Mouse (Mus musculus) midbrain, postnatal 0 days (tissue): ENCODE measurements around the gene Tmprss11a. TPM values are rescaled to one million over a fixed set of nuclear protein-coding genes. Genes with fewer than 3 reads are reported as not detected.

ENCODE experiments used
- ATAC-seq: fragments of 200-750 bp; cut with Nextera tagmentation; 2 replicates; pipeline ENCODE4 v1.8.0; 2017; ENCODE audit warnings: moderate number of reproducible peaks, mild to moderate bottlenecking, moderate TSS enrichment, moderate library complexity; ENCODE audit not compliant: low FRiP score
- DNase-seq: peaks from one replicate; pipeline ENCODE4 v3.0.0-alpha.2; 2015; ENCODE audit warnings: low spot score
- H3K27ac ChIP-seq: fragments of 300-500 bp; sonication (generic); 2 replicates; pipeline ENCODE4 v1.5.1; 2014; ENCODE audit warnings: low read depth, mild to moderate bottlenecking, low read length, mixed read lengths
- H3K27me3 ChIP-seq: fragments of 300-500 bp; sonication (generic); 2 replicates; pipeline ENCODE4 v1.6.1; 2014; ENCODE audit warnings: low read length, control low read depth, mixed read lengths; ENCODE audit not compliant: insufficient read depth
- H3K36me3 ChIP-seq: fragments of 300-500 bp; sonication (generic); 2 replicates; pipeline ENCODE4 v1.6.1; 2014; ENCODE audit warnings: low read length, control low read depth, mixed read lengths; ENCODE audit not compliant: insufficient read depth
- H3K4me1 ChIP-seq: fragments of 300-500 bp; sonication (generic); 2 replicates; pipeline ENCODE4 v1.6.1; 2014; ENCODE audit warnings: mild to moderate bottlenecking, control low read depth, antibody characterized with exemption, low read length, mixed read lengths; ENCODE audit not compliant: insufficient read depth
- H3K4me2 ChIP-seq: fragments of 300-500 bp; sonication (generic); 2 replicates; pipeline ENCODE4 v1.6.1; 2014; ENCODE audit warnings: low read depth, mild to moderate bottlenecking, low read length, mixed read lengths; ENCODE audit not compliant: poor library complexity, severe bottlenecking
- H3K4me3 ChIP-seq: fragments of 300-500 bp; sonication (generic); 2 replicates; pipeline ENCODE4 v1.5.1; 2014; ENCODE audit warnings: low read depth, mild to moderate bottlenecking, low read length, moderate library complexity
- H3K9ac ChIP-seq: fragments of 300-500 bp; sonication (generic); replicated peaks from 2 replicates; pipeline ENCODE4 v1.6.1; 2014; ENCODE audit warnings: mild to moderate bottlenecking, low read length, moderate library complexity, mixed read lengths; ENCODE audit not compliant: poor library complexity, severe bottlenecking
- H3K9me3 ChIP-seq: fragments of 300-500 bp; sonication (generic); 2 replicates; pipeline ENCODE4 v1.6.1; 2016; ENCODE audit warnings: low read length, control low read depth
- CTCF ChIP-seq: IDR thresholded peaks from 2 replicates; pipeline ENCODE4 v1.5.1; 2016; ENCODE audit warnings: antibody characterized with exemption, mild to moderate bottlenecking
- WGBS: fragments of 180-500 bp; shearing (Covaris S2); extraction: QIAGEN DNeasy Blood & Tissue Kit; methylation state at CpG from one replicate; pipeline ENCODE4 v1.1.7; 2014; 5-methylcytosine and 5-hydroxymethylcytosine counted together
- polyA plus RNA-seq: library from polyadenylated mRNA; unstranded; fragments of >200 nt; fragmentation: Nextera tagmentation; extraction: Ambion mirVana; gene quantifications from 2 replicates; pipeline ENCODE4 v1.2.1, GENCODE M21; 2015
- total RNA-seq: library from RNA; depleted of rRNA; stranded (reverse); fragments of >200 nt; gene quantifications from 2 replicates; pipeline ENCODE4 v1.2.3, GENCODE M21; 2014; rRNA removed

Gene Tmprss11a
- total RNA-seq (not detected in 2 replicates), polyA plus RNA-seq (not detected in 2 replicates)

DNA sequence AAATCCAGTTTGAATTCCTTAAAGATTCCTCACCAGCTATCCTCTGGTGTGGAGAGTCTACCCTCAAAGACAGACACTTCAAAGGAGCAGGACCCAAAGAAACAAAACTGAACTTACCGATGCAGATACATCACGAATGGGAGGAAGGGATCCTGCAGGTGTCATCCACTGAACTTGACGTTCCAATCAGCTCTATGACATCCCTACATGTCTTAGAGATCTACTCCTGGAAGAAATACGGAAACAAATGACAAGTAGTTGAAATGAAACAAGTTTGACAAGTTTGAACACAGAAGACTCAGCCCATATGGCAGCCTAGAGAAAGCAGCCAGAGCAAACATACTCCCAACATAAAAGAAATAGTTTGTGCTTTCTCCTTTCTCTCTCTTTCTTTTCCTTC, at the start of gene Tmprss11a:
TSS of gene Tmprss11a (minus strand) at position 101 of the 400 bp plus-strand sequence.
- H3K36me3 ChIP-seq = no peaks in the 10 kb centered on the region
- no peak within 1 kb of the TSS for H3K4me3 ChIP-seq
- no peak for TF ChIP-seq CTCF
- H3K4me1 ChIP-seq = no peaks in the 10 kb centered on the region
- no peak within 1 kb of the TSS for H3K4me2 ChIP-seq
- no peaks in the 10 kb centered on the region for H3K9me3 ChIP-seq
- H3K27me3 ChIP-seq = no peaks in the 10 kb centered on the region
- H3K27ac ChIP-seq = no peak within 1 kb of the TSS
- 69% methylated on average over 4 of the region's 4 CpGs for WGBS
- ATAC-seq = no peak
- DNase-seq = no peak
- no peak within 1 kb of the TSS for H3K9ac ChIP-seq

DNA sequence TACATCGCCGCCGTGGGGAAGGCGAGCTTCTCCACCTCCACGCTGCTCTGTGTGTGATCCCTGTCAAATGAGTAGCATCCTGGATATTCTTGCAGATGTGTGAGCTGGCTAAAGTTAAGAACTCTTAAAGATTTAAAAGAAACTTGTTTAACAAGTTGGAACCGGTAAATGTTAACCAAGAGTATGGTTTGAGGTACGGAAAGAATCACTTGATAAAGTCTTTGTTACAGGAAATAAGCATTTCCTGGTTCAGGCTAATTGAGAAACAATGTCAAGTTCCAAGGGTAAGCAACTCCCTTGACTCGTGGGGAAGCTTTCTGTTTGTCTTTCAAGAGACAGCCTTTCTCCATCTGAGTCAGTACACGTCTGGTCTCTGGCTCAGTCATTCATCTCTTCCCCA, 49.7 kb upstream of the Tmprss11a start, which contains the start of gene Tmprss11g:
TSS of gene Tmprss11g (minus strand) at position 101 of the 400 bp plus-strand sequence.
- Histone ChIP-seq H3K4me2 (no peak within 1 kb of the TSS), H3K36me3 (no peaks in the 10 kb centered on the region), H3K27ac (no peak within 1 kb of the TSS), H3K9ac (no peak within 1 kb of the TSS), H3K9me3 (no peaks in the 10 kb centered on the region), H3K27me3 (no peaks in the 10 kb centered on the region), H3K4me3 (no peak within 1 kb of the TSS), H3K4me1 (no peaks in the 10 kb centered on the region)
- TF ChIP-seq CTCF = no peak
- 81% methylated on average over 9 of the region's 9 CpGs for WGBS
- no peak for ATAC-seq
- DNase-seq = no peak

DNA sequence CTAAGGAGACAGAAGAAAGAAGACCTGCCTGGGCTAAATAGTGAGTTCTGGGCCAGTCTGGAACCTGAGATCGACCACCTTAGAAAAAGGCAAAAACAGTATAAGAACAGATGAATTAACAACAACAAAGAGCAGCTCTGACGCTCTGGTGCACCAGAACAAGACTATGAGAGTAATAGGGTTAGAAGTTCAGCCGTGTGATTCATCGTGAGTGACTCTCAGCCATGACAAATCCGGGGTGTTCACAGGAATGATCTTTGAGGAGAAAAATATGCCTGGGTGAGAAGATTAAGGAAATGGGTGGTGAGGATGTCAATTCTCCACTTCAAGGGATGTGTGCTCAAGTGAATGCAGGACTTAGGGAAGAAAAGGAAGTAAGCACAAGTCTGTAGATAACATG, 42.7 kb upstream of the Tmprss11a start:
- Histone ChIP-seq H3K4me1 (no peaks in the 10 kb centered on the region), H3K27ac (no peak overlapping the region), H3K4me2 (no peak overlapping the region), H3K36me3 (no peaks in the 10 kb centered on the region), H3K4me3 (no peak overlapping the region), H3K9ac (no peak overlapping the region), H3K27me3 (no peaks in the 10 kb centered on the region), H3K9me3 (no peaks in the 10 kb centered on the region)
- no peak for DNase-seq
- WGBS = 31% methylated on average over 5 of the region's 5 CpGs
- no peak for TF ChIP-seq CTCF
- ATAC-seq = no peak

DNA sequence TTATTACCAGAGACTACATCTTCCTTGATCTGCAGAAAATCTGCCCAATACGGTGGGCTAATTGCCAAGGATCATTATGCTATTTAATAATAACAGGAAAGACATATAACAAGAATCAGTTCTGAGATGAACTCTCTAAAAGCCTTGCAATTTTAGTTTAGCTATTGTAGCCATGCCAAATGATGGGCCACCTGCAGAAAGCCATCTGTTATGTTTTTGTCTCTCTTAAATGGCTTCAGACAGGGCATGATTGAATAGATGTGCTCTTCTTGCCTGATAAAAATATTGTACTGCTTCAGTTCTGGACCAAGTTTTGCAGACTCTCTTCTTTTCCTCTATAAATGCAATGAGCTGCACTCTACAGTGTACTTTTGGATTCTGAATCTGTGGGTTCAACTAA, 24.7 kb upstream of the Tmprss11a start:
- H3K36me3 ChIP-seq = no peaks in the 10 kb centered on the region
- DNase-seq (peak; percentile 2), ATAC-seq (no peak)
- no peak overlapping the region for H3K4me2 ChIP-seq
- H3K27ac ChIP-seq = no peak overlapping the region
- no peak overlapping the region for H3K9ac ChIP-seq
- no peak overlapping the region for H3K4me3 ChIP-seq
- no peaks in the 10 kb centered on the region for H3K4me1 ChIP-seq
- no peaks in the 10 kb centered on the region for H3K27me3 ChIP-seq
- 74% methylated on average over 1 of the region's 1 CpGs for WGBS
- no peak for TF ChIP-seq CTCF
- no peaks in the 10 kb centered on the region for H3K9me3 ChIP-seq

DNA sequence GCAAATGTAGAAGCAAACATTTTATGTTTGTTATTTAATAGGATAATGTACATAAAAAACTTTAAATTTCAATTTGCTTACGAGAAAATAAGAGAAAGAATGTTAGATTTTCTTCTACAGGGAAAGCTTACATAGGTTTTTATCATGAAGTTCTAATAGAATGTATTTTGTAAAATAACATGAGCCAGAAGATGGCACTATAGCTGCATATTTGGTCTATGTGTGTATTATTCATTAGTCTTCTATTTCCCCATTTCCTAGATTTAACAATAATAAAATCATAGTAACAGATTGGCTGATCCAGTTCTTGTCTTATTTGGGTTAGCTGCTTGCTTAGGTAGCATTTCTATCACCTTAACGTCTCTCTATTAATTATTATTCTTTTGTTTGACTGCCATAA, 13.8 kb upstream of the Tmprss11a start:
- no peak overlapping the region for H3K4me2 ChIP-seq
- no peaks in the 10 kb centered on the region for H3K27me3 ChIP-seq
- peak; percentile 62 for DNase-seq
- H3K36me3 ChIP-seq = no peaks in the 10 kb centered on the region
- no peak overlapping the region for H3K9ac ChIP-seq
- no peaks in the 10 kb centered on the region for H3K9me3 ChIP-seq
- no peak overlapping the region for H3K27ac ChIP-seq
- 68% methylated on average over 2 of the region's 2 CpGs for WGBS
- no peak overlapping the region for H3K4me3 ChIP-seq
- 0 out of 2 replicates have a peak, but pooled peaks have one; percentile 49 for ATAC-seq
- TF ChIP-seq CTCF = peak; percentile 65
- H3K4me1 ChIP-seq = no peaks in the 10 kb centered on the region

DNA sequence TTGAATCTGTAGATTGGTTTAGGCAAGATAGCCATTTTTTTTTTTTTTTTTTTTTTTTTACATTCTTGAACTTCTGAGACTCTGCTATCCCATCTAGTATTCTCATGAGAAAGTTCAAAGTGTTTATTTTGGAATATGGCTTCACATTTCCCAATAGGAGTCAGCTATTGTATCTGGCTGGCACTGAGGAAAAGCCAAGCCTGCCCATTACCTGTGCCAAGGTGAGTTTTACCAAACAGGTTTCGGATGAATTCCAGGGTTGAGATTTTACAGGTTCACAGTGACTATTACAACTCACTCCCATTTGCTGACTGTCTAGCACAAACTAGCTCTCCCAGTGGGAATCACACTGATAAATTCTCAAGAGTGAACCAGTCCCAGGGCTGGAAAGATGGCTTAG, 13.2 kb upstream of the Tmprss11a start:
- no peaks in the 10 kb centered on the region for H3K27me3 ChIP-seq
- no peaks in the 10 kb centered on the region for H3K4me1 ChIP-seq
- no peak overlapping the region for H3K27ac ChIP-seq
- TF ChIP-seq CTCF = no peak
- H3K4me2 ChIP-seq = no peak overlapping the region
- H3K36me3 ChIP-seq = no peaks in the 10 kb centered on the region
- H3K9me3 ChIP-seq = no peaks in the 10 kb centered on the region
- no peak overlapping the region for H3K9ac ChIP-seq
- no peak overlapping the region for H3K4me3 ChIP-seq
- WGBS = 88% methylated on average over 1 of the region's 1 CpGs
- DNase-seq (no peak), ATAC-seq (no peak)
